Mouse (Mus musculus) erythroblast, embryonic 14.5 days (primary cell): ENCODE measurements around the gene Hist1h2ac. TPM values are rescaled to one million over a fixed set of nuclear protein-coding genes. Genes with fewer than 3 reads are reported as not detected.
"Not testable (repeated sequence)": the region's sequence is repeated elsewhere in the genome, so short reads cannot be mapped to it uniquely, and the experiment has no call there.

Source experiments
- H3K27me3 ChIP-seq: 2 replicates; pipeline ENCODE4 v1.6.1; 2012; ENCODE audit warnings: inconsistent platforms; ENCODE audit not compliant: control insufficient read depth
- H3K36me3 ChIP-seq: 2 replicates; pipeline ENCODE4 v1.6.1; 2012; ENCODE audit warnings: mild to moderate bottlenecking, inconsistent platforms; ENCODE audit not compliant: control insufficient read depth
- H3K4me1 ChIP-seq: 2 replicates; pipeline ENCODE4 v1.6.1; 2012; ENCODE audit warnings: inconsistent platforms; ENCODE audit not compliant: control insufficient read depth
- H3K4me3 ChIP-seq: replicated peaks from 2 replicates; pipeline ENCODE3; 2012; ENCODE audit warnings: moderate library complexity, mild to moderate bottlenecking, inconsistent platforms
- H3K9me3 ChIP-seq: 2 replicates; pipeline ENCODE4 v1.6.1; 2012; ENCODE audit warnings: low read length, inconsistent platforms, mixed read lengths; ENCODE audit not compliant: control insufficient read depth
- GATA1 ChIP-seq: IDR thresholded peaks from 2 replicates; pipeline ENCODE4 v1.6.1; 2012; ENCODE audit warnings: low read length, inconsistent platforms, mixed read lengths
- TAL1 ChIP-seq: IDR thresholded peaks from 3 replicates; pipeline ENCODE4 v1.6.1; 2012; ENCODE audit warnings: low read length, inconsistent platforms, mixed read lengths
- polyA plus RNA-seq: library from polyadenylated mRNA; stranded (reverse); fragments of >175 nt; gene quantifications from 2 replicates; pipeline ENCODE4 v1.2.3, GENCODE M21; 2012

Hist1h2ac gene
- polyA plus RNA-seq, 1 experiment = 2.1 TPM

DNA sequence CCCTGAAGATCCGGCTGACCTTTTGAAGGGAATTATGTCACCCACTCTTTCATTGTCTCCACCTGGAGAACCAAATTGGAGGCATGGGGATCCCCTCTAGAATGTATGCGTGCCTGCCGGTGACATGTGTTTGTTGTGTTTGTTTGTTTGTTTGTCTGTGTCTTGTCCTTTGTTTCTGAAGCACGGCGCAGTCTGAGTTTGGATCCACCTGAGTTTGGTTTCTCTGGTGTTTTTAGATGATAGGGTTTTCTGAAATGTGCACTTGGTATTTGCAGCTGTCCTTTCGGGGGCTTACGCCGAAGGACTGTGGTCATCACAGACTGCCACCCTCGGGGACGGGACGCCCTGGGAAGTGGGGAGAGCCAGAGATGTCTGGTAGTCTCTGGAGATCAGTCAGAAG, 33.4 kb upstream of the Hist1h2ac start:
- TF ChIP-seq GATA1 (no peak), TAL1 (no peak)
- no peaks in the 10 kb centered on the region for H3K36me3 ChIP-seq

GRCm38 (mm10) chr13:23716261-23717042, 32.7 kb upstream of the Hist1h2ac start:
- no peaks in the 10 kb centered on the region for H3K36me3 ChIP-seq
- H3K4me3 ChIP-seq = no peak overlapping the region
- TF ChIP-seq TAL1 (no peak), GATA1 (no peak)
- H3K4me1 ChIP-seq = no peaks in the 10 kb centered on the region
- H3K27me3 ChIP-seq = peaks cover 15% of the 10 kb centered on the region
- no peaks in the 10 kb centered on the region for H3K9me3 ChIP-seq

More for the DNA sequence above, 33.4 kb upstream of the Hist1h2ac start:
- Histone ChIP-seq H3K9me3 (no peaks in the 10 kb centered on the region), H3K27me3 (peaks cover 8% of the 10 kb centered on the region), H3K4me3 (no peak overlapping the region), H3K4me1 (no peaks in the 10 kb centered on the region)

- Histone ChIP-seq H3K4me1 (peaks cover 7% of the 10 kb centered on the region), H3K9me3 (no peaks in the 10 kb centered on the region), H3K36me3 (no peaks in the 10 kb centered on the region), H3K4me3 (peak within 1 kb of the TSS; percentile 58), H3K27me3 (peaks cover 45% of the 10 kb centered on the region)
- TF ChIP-seq TAL1 (no peak), GATA1 (no peak)
Measured at GRCm38 (mm10) chr13:23710374-23711089, 26.8 kb upstream of the Hist1h2ac start, which contains the start of gene Hfe. Gene Hfe, minus strand, starts transcription at chr13:23710854.

GRCm38 (mm10) chr13:23709714-23710373, 26.1 kb upstream of the Hist1h2ac start:
- Histone ChIP-seq H3K4me3 (peak overlapping the region; percentile 58), H3K9me3 (no peaks in the 10 kb centered on the region), H3K36me3 (no peaks in the 10 kb centered on the region), H3K4me1 (peaks cover 7% of the 10 kb centered on the region), H3K27me3 (peaks cover 45% of the 10 kb centered on the region)
- TF ChIP-seq GATA1 (no peak), TAL1 (no peak)

DNA sequence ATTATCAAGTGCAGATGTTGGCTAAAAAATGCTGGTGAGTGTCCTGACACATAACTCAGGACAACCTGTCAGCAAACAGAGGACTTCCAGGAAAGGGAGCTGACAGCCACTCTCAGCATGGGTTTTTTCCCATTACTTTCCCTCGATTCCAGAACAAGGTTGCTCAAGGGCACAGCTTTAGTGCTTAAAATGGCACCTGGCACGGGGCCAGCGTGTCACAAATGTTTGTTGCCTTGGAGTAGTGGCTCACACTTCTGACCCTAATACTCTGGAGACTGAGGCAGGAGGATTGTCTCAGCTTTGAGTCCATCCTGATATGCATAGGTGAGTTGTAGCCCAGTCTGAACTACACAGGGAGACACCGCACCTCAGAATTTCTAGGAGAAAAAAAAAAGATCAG, 24.9 kb upstream of the Hist1h2ac start:
- Histone ChIP-seq H3K9me3 (no peaks in the 10 kb centered on the region), H3K4me3 (no peak overlapping the region), H3K27me3 (peaks cover 42% of the 10 kb centered on the region), H3K4me1 (peaks cover 7% of the 10 kb centered on the region), H3K36me3 (no peaks in the 10 kb centered on the region)
- TF ChIP-seq TAL1 = no peak
- TF ChIP-seq GATA1 = no peak

- Histone ChIP-seq H3K4me1 (peaks cover 10% of the 10 kb centered on the region), H3K36me3 (no peaks in the 10 kb centered on the region), H3K9me3 (no peaks in the 10 kb centered on the region), H3K4me3 (no peak overlapping the region), H3K27me3 (peaks cover 39% of the 10 kb centered on the region)
- TF ChIP-seq TAL1 (no peak), GATA1 (no peak)
Measured at GRCm38 (mm10) chr13:23708041-23708440, 24.3 kb upstream of the Hist1h2ac start.

- Histone ChIP-seq H3K36me3 (no peaks in the 10 kb centered on the region), H3K27me3 (peaks cover 33% of the 10 kb centered on the region), H3K4me3 (no peak overlapping the region), H3K4me1 (peaks cover 10% of the 10 kb centered on the region), H3K9me3 (no peaks in the 10 kb centered on the region)
- TF ChIP-seq GATA1 = no peak
- no peak for TF ChIP-seq TAL1
Measured at GRCm38 (mm10) chr13:23706771-23707170, 23.0 kb upstream of the Hist1h2ac start.

GRCm38 (mm10) chr13:23705751-23706356, 22.1 kb upstream of the Hist1h2ac start:
- Histone ChIP-seq H3K4me1 (peaks cover 14% of the 10 kb centered on the region), H3K9me3 (no peaks in the 10 kb centered on the region), H3K4me3 (no peak overlapping the region), H3K27me3 (peaks cover 24% of the 10 kb centered on the region), H3K36me3 (no peaks in the 10 kb centered on the region)
- TF ChIP-seq TAL1 (no peak), GATA1 (no peak)

DNA sequence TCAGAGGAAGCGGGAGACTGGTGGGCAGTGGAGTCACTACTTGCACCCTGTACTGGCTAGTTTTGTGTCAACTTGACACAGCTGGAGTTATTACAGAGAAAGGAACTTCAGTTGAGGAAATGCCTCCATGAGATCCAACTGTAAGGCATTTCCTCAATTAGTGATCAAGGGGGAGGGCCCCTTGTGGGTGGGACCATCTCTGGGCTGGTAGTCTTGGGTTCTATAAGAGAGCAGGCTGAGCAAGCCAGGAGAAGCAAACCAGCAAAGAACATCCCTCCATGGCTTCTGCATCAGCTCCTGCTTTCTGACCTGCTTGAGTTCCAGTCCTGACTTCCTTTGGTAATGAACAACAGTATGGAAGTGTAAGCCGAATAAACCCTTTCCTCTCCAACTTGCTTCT, 19.1 kb upstream of the Hist1h2ac start:
- H3K27me3 ChIP-seq, H3K9me3 ChIP-seq, H3K36me3 ChIP-seq, H3K4me3 ChIP-seq: not testable (repeated sequence)
- peaks cover 27% of the 10 kb centered on the region for H3K4me1 ChIP-seq
